Mouse (Mus musculus): ENCODE data around the gene Ntm.

DNA sequence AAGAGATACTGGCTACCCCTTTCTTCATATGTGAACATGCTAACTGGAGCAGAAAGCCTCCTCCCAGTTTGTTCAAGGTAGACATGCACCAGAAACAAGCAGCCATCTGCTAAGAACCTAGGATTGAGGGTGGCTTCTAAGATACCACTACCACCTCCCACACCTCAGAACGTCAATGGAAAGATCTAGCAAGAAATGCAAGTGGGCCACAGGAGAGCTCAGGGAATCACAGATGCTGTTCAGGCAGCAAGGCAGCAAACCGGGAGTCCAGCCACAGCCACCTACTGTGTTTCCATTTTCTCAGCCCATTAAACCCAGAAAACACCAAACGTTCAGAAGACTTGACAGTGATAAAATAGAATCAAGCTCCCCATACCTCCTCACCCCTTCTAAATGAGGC, 85.4 kb downstream of the Ntm start:
- TF ChIP-seq CTCF (IDR thresholded peaks at IDR 0.05) = no peak
- no peak for TF ChIP-seq POLR2A (IDR thresholded peaks at IDR 0.05; ENCODE audit: insufficient read depth, low read depth, low read length)
- no peak for TF ChIP-seq EP300 (IDR thresholded peaks at IDR 0.05; ENCODE audit: insufficient read depth, low read depth, low read length)

Measured in heart, adult 2 months (tissue).